Mouse (Mus musculus): ENCODE measurements around the gene Sema6c.

The Sema6c gene

GRCm38 (mm10) chr3:95142617-95143011 is 17.6 kb upstream of the Sema6c start:
- DNase-seq (ENCODE audit: low read depth, low spot score): peak; percentile 87

GRCm38 (mm10) chr3:95147924-95148323 is 12.3 kb upstream of the Sema6c start:
- DNase-seq (ENCODE audit: low read depth, low spot score): no peak

- no peak for DNase-seq (ENCODE audit: low read depth, low spot score)
These were observed 6.4 kb upstream of the Sema6c start for GRCm38 (mm10) chr3:95153874-95154273.

- DNase-seq (ENCODE audit: low read depth, low spot score): no peak
These were observed 708 bp upstream of the Sema6c start for GRCm38 (mm10) chr3:95159511-95159986.

- no peak for DNase-seq (ENCODE audit: low read depth, low spot score)
These were observed 839 bp downstream of the Sema6c start for GRCm38 (mm10) chr3:95161041-95161551.

GRCm38 (mm10) chr3:95161618-95162344 is 1.5 kb downstream of the Sema6c start:
- DNase-seq (ENCODE audit: low read depth, low spot score): no peak

GRCm38 (mm10) chr3:95162345-95162628 is 2.0 kb downstream of the Sema6c start:
- DNase-seq (ENCODE audit: low read depth, low spot score): no peak

GRCm38 (mm10) chr3:95163419-95164255 is 3.4 kb downstream of the Sema6c start:
- peak; percentile 98 for DNase-seq (ENCODE audit: low read depth, low spot score)

- no peak for DNase-seq (ENCODE audit: low read depth, low spot score)
These were observed 3.9 kb downstream of the Sema6c start for GRCm38 (mm10) chr3:95164256-95164550.

GRCm38 (mm10) chr3:95164840-95165239 is 4.6 kb downstream of the Sema6c start:
- DNase-seq (ENCODE audit: low read depth, low spot score): no peak

- no peak for DNase-seq (ENCODE audit: low read depth, low spot score)
These were observed 9.7 kb downstream of the Sema6c start for GRCm38 (mm10) chr3:95169996-95170395.

GRCm38 (mm10) chr3:95171105-95171504 is 10.8 kb downstream of the Sema6c start:
- no peak for DNase-seq (ENCODE audit: low read depth, low spot score)

GRCm38 (mm10) chr3:95172526-95173255 is 12.4 kb downstream of the Sema6c start:
- DNase-seq (ENCODE audit: low read depth, low spot score): no peak

- no peak for DNase-seq (ENCODE audit: low read depth, low spot score)
These were observed 13.1 kb downstream of the Sema6c start for GRCm38 (mm10) chr3:95173256-95173949.

- peak; percentile 80 for DNase-seq (ENCODE audit: low read depth, low spot score)
These were observed 13.8 kb downstream of the Sema6c start for GRCm38 (mm10) chr3:95174011-95174592.

GRCm38 (mm10) chr3:95176500-95176899 is 16.2 kb downstream of the Sema6c start:
- no peak for DNase-seq (ENCODE audit: low read depth, low spot score)

GRCm38 (mm10) chr3:95177583-95177982 is 17.3 kb downstream of the Sema6c start:
- DNase-seq (ENCODE audit: low read depth, low spot score): no peak

- no peak for DNase-seq (ENCODE audit: low read depth, low spot score)
These were observed 18.7 kb downstream of the Sema6c start for GRCm38 (mm10) chr3:95178948-95179347.

GRCm38 (mm10) chr3:95179890-95180289 is 19.6 kb downstream of the Sema6c start:
- DNase-seq (ENCODE audit: low read depth, low spot score): no peak

GRCm38 (mm10) chr3:95181841-95182240 is 21.6 kb downstream of the Sema6c start:
- DNase-seq (ENCODE audit: low read depth, low spot score): no peak
